Mouse (Mus musculus): ENCODE results near the gene Hells. TPM values are rescaled to one million over a fixed set of nuclear protein-coding genes. Genes with fewer than 3 reads are reported as not detected.

Hells gene
- total and polyA plus RNA-seq, 3 experiments, result 0.18 to 6.8 (median 3.4) TPM

Small RNAs within 50 kb of the gene (microRNA-seq; reads per million reads assigned to microRNA genes)
- 0 reads per million in 2 experiments for gene Gm23800

Other genes with a start within 250 kb of the Hells start
- gene Noc3l, start 111.7 kb upstream of the Hells start, total RNA-seq (2021), result 10 to 100 TPM; 15.2 to 20.8 TPM
- gene Noc3l, start 111.7 kb upstream of the Hells start, polyA plus RNA-seq (2012; rRNA removed), result 2.0 and 2.2 TPM in 2 replicates
- 10 to 100 TPM in 1 of 2 experiments, 1 to 10 TPM in 1; 8.7 to 11.2 TPM for gene Tbc1d12, start 94.3 kb upstream of the Hells start, total RNA-seq (2021)
- 5.7 and 7.1 TPM in 2 replicates for gene Tbc1d12, start 94.3 kb upstream of the Hells start, polyA plus RNA-seq (2012; rRNA removed)
- under 1 TPM in 1 of 2 experiments, not detected in 1; 0.14 TPM for gene Cyp2c55, start 76.1 kb downstream of the Hells start, total RNA-seq (2021)
- 0.08 TPM in 1 of 2 replicates, not detected in the other for gene Cyp2c55, start 76.1 kb downstream of the Hells start, polyA plus RNA-seq (2012; rRNA removed)
- not detected for gene Cyp2c65, start 130.1 kb downstream of the Hells start, total RNA-seq (2021)
- gene Cyp2c65, start 130.1 kb downstream of the Hells start, polyA plus RNA-seq (2012; rRNA removed), result 0.04 TPM in 1 of 2 replicates, not detected in the other
- not detected for gene Cyp2c66, start 183.0 kb downstream of the Hells start, total RNA-seq (2021)
- not detected in 2 replicates for gene Cyp2c66, start 183.0 kb downstream of the Hells start, polyA plus RNA-seq (2012; rRNA removed)